Mouse (Mus musculus): Measurements from ENCODE around the gene D7Ertd443e. TPM values are rescaled to one million over a fixed set of nuclear protein-coding genes. Genes with fewer than 3 reads are reported as not detected.
A peak's percentile ranks its signal among the peaks of the same experiment; 100 is the strongest.

D7Ertd443e gene
- total and polyA plus RNA-seq, 3 experiments = 0.54 to 9.4 (median 5.6) TPM

DNA sequence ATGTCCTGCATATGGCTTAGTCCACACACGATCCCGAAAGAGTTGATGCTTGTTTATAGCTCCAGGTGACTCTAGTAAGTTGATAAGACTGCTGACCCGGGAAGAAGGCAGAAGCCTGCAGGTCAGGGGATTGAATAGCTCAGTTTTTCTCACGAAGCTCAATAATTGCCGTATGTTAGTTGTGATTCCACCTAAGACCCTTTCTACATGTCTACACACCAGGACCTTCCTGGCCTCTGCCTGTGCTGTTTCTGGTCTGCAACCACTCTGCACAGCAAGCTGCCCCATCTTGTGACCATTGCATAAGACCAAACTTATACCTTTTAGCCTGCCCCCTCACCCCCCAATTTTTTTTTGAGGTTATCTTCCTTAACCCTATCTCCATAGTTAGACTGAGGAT lies 96.3 kb downstream of the D7Ertd443e start:
- no peak for DNase-seq

DNA sequence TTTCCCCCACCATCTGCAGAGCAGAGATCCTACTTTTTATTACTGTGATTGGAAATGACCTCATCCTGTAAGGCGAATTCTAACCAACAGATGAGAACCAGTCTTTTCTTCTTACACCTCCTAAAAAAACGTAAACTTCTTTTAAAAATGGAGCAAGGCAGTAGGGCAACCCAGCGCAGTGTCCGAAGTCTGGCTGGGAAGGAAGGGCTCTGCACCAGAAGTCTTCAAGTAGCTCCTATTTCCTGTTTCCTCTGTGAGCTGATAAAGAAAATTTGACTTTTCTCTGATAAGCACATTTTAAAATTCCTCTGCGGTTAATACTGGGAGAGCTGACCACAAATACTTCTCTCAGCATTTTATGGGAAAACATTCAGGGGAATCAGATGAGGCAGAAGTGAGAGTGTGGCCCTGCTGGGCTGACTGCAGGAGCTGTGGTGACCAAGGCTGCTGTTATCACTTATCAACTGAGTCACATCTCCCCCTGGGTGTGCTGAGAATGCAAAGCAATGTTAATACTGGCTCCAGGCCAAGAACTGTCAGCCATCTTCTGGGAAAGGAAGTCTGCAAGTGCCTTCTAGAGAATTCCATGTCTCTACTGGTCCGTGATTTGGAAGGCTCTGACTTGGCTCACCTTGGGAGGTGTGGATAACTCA lies 97.8 kb downstream of the D7Ertd443e start:
- peak; percentile 46 for DNase-seq

DNA sequence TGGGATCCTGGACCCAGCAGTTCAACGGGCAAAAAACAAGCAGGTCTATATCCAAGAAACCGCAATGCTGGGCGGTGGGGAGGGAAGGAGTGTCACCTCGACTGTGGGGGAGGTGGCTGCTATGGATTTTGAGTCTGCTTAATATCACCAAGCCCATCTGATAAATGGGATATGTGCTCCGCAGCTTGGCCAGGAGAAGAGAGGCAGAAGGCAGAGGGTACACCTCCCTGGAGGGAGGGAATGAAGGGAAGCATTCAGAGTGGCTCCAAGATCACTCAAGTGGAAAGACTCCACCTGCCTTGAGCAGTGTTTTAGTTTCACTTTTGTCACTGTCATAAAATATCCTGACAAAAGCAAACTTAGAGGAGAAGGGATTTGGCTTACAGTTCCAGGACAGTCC lies 112.5 kb downstream of the D7Ertd443e start:
- DNase-seq = no peak

DNA sequence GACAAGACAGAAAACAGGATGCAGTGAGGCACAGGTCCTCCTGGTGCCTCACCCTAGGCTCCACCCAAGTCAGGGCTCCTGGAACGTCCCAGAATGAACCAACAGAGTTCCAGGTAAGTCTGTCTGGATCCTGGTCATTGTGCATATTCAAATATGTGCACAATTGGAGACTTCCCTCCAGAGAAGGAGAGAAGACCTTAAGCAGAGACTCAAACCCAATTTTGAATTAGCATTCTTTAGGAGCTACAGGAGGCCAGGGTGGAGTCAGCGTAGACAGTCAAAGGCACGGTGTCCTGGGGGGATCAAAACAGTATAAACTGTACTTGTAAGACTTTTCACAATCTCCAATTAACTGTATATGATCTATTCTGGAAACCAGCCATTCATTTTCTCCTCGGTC lies 113.0 kb downstream of the D7Ertd443e start:
- no peak for DNase-seq

DNA sequence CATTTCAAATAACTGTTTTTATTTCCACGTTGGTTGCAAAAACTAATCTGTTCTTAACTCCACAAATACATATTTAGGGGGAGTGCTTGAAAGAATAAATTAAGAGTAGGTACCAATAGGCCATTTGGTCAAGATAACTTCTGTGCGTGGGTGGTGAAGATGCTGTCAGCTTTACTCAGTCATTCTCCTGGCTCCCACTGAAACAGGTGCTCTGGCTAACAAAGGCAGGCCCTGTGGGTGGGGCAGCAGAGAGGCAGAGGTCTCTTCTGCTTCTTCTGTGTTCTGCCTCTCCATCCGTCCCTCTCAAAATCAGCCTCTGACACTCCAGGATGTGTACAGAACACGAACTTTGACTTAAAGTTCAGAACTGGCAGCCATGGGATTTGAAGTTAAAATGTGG lies 119.7 kb downstream of the D7Ertd443e start:
- DNase-seq = no peak

DNA sequence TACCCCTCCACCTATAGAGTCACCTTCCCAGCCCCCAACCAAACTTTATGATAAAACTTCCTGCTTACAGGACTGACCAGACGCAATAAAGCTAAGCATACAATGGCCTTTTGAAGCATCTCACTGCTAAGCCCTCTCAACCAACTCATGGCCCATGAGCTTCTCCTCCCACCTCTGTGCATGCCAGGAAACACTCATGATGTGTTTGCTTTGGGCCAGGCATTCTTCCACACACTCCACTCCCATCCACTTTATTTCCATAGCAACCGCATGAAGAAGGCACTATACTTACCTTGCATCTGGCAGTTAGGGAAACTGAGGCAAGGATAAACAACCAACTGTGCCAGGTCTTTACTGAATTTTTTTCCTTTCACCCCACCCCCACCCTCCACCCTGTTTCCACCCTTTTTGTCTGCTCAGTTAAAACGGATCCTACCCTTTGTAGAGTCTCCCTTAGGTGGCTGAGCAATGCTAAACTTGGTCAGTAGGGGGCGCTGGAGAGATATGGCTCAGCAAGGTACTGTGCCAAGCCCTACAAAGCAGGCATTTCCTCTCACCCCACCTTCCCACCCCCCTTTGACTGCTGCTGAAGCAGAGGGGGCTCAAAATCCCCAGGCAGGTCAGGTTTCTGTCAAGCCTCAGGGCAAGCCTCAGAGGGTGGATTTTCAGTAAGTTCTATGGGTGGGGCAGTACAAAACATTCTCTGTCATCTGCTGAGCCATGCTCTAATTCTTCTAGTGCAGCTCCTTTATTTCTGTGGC lies 122.1 kb downstream of the D7Ertd443e start:
- peak; percentile 69 for DNase-seq

DNA sequence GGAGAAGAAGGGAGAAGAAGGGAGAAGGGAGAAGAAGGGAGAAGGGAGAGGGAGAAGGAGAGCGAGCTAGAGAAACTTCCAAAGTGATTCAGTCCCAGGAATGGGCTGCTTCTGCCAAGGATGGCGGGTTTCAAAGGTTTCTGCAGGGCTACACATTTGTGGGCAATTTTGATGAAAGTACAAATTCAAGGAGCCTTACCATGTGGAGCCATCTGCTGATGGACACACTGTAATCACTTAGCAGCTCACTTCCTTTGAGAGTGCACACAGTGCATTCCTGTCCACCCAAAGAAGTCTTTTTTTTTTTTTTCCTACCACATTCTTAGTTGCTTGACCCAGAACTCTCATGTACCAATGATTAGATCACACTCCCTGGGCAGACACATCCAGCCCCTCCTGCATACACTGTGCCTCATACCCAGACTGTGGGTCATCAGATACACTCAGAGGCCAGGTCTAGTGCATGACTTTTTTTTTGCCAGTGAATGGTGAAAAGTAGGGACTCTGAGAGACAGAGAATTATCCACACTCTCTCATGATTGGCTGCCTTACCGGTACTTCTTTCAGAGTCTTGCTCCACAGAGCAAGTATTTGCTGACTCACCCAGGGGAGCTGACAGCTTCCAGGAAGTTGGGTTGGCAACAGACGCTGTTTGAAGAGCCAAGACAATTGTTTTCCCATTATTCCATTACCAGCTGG lies 124.3 kb downstream of the D7Ertd443e start:
- peak; percentile 56 for DNase-seq

DNA sequence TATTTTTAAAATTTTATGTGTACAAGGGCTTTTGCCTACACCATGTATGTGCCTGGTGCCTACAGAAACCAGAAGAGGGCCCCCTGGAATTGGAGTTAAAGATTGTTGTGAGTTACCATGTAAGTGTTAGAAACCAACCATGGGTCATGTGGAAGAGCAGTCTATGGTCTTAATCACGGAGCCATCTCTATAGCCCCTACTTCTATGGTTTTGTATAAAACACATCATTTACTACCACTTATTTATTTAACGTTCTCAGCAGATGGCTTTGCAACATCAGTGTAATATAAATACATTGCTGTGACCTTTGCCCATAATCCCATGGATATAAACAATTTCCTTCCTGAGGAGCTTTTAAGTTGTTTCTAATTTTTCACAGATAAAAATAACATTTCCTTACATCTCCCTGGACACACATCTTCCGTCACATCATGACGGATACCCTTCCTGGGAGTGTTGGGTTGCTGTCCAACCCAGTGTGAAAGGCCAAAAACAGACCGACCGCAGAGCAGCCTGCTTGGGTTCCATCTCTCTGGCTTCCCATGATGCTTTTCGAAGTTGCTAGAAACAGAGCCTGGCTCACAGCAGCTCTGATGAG lies 135.1 kb downstream of the D7Ertd443e start:
- DNase-seq = no peak

DNA sequence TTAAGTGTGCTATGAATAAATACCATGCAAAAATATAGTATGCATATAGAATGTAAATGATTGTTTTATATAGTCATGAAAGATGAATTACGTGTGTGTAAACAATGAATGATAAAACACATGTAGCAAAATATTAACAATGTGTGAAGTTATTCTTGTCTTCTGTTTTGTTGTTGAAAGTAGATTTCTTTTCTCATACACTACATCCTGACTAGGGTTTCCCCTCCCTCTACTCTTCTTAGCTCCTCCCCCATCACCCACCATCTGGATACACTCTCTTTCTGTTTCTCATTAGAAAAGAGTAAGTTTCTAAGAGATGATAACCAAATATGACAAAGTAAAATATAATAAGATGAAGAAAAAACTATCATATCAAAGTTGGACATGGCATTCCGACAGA lies 137.4 kb downstream of the D7Ertd443e start:
- no peak for DNase-seq

DNA sequence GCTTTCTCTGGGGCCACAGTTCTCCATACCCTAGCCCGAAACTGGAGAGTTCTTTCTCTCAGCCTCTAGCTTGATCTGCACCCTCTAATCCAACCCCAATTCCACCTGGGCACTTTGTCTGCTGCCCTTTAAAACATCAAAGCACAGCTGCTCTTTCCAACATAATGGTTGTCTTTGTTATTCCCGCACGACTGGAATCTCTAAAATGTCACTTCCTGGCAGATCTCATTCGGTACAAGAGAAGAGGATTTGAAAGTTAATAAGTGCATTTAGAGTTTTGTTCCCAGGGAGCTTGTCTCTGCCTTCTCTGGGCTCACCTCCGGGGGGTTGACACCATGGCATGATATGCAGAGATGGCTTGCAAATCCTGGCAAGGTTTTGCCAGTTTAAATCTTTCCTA lies 138.8 kb downstream of the D7Ertd443e start:
- no peak for DNase-seq

DNA sequence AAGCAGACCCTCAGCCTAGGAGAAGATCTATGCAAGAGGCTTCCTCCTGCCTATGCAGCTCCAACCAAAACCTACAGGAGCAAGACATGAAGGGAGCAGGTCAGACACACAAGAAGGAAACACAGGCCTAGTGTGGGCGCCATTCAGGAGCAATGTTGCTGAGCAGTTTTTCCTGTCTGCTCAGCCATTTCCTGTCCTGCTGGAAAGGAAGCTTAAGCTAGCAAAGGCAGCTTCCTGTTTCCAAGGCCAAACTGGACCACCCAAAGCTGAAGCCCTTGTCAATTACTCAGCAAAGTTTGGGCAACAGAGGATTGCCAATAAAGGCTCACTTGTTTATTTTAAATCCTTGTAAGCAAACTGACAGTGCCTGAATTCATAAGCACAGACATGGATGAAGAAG lies 142.7 kb downstream of the D7Ertd443e start:
- DNase-seq = no peak

DNA sequence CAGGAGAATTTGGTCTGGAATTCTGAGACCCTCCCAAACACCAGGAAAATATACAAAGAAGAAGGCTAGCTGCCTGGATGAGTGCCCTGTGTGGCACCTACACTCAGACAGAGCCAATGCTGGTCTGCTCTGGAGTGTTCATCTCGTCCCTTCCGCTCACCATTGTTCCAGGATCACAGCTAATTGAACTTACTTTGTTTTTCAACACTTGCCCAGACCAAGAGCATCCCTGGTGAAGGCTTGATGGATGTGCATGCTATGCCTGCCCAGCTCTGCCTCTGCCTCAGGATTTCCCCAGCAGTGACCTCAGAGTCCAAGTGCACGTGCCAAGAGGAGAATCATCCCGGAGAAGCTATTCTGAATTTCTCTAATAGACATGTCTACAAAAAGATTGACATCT lies 144.2 kb downstream of the D7Ertd443e start:
- no peak for DNase-seq

DNA sequence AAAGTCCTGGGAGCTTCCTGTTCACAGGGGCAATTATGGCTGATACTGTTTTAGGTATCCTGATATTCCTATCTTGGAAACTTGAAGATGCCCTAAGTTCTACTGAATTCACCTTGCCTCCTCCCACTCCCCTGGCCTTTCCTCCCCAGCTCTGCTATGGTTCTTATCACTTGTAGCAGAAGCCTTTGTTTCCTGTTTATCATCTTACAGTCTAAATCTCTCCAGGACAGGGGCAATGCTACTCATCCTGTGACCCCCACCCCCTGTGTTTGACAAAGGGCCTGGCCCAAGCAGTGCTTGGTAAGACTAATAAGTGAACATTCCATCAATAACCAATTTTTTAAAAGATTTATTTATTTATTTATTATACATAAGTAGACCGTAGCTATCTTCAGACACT lies 144.9 kb downstream of the D7Ertd443e start:
- no peak for DNase-seq

DNA sequence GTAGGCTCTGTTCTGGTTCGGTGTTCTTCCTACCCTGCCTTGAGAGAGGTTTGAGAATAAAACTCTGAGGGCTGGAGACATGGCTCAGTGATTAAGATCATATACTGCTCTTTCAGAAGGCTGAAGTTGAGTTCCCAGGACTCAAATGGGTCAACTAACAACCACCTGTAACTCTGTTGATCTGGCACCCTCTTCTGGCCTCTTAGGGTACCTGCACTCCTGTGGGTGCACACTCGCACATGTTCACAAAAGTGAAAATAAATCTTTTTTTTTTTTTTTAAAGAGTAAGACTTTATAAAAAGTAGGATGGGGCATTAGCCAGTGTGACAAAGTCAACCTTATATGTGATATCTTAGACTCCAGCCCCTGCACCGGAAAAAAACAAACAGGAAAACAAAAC lies 146.6 kb downstream of the D7Ertd443e start:
- DNase-seq = no peak

DNA sequence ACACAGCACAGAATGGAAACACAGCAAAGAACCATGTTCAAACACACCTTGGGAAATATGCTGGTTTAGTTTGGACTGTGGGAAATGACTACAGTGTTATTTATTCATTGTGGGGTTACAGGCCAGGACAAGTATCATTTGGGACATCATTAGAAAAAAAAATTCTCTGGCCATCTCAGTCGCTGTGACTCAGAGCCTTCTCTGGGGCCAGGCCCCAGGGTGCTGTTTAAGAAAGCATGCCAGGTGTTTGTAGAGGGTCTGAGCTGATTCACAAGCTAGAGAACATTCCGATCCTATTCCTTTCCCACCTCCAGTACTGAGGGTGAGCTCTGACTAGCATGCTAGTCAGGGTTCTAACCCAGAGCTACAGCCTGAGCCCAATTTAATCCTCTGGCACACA lies 148.1 kb downstream of the D7Ertd443e start:
- no peak for DNase-seq

DNA sequence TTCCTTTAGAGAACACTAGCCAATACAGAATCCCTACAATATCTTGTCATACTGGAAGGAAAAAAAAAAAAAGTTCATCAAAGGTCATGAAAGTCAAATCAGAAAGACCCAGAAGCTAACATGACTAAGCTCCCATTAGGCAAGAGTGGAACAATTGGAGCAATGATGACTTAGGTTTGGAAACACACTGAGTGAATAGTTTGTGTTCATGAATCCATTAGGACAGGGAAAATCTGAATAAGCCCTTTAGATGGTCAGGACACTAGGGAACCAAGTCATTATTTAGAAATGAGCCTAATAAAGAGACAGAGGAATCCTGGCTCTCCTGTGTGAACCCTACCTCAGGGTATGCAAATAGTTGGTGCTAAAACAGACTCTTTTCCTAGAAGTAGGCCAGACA lies 148.7 kb downstream of the D7Ertd443e start:
- DNase-seq = no peak

DNA sequence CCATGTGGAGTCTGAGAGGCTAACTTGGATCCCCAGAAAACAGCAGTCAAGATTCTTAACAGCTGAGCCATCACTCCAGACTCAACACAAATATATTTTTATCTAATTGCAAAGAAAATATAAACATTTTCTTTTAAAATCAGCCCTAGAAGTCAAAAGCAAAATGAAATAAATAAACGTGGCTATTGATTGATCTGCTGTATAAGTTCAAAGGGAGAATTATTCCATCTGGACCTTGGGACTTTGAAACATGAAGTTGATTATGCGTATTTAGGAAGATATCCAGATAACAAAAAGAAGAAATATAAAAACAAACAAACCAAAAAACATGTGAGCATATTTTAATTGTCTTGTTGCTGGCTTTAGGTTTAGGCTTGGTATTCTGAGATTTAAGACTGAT lies 149.9 kb downstream of the D7Ertd443e start:
- no peak for DNase-seq

DNA sequence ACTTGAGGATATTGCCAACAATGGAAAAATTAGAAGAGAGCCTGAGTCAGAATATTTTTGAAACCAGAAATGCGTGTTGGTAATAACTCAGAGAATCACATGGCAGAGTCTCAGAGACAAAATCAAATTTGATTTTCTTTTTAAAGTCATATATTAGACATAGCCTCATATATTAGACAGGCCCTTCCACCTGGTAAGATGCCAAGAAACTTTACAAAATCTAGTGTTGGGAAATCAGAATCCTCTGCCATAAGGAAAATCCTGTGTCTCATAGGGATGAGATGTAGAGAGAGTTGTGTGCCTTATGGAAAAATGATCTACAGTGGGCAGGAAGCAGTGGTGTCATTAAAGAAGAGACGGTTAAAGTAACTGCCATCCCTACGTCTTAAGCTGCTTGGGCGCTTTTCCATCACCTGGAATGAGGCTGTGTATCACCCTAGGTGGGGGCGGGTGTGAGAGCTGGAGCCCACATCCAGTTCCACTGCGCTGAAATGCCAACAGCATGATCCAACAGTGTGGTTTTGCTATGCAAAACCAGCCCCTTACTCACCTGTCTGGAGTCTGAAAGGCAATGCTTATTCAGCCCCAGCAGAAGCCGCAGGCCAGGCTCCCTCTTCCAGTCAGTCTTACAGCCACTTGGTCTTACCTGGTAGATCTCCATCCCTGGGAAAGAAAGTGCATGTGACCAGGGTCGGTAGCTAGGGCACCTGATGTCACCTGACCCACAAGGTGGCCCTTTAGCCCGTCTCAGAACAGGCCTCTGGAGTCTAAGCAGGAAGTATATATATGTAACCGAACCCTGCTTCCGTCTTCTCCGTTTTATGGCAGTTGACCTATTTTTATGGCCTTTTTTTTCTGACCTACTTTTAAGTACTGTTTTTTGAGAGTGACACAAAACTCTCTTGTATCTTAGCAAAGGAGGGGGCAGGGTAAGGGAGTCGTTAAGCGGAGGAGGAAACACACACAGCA lies 153.8 kb downstream of the D7Ertd443e start, which contains the start of gene Adam12:
Gene Adam12, minus strand, starts transcription at position 769 of the 969 bp plus-strand sequence.
- no peak for DNase-seq

DNA sequence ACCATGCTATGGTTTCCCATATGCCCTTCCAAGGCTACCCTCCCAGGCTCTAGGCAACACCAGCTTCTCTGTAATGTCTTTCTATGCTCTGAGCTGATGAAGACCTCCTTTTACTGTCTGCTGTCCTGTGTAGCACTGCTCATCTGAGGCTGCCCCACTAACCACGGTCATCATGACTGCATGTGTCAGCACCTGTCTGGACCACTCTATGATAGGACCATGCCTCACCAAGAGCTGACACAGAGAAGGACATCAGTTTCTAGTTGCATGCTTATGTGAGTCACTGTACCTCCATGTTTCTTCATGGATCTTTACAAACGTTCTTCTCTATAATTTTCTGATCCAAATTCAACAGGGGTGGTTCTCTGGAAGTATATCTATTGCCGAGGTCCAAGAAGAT lies 154.8 kb downstream of the D7Ertd443e start:
- no peak for DNase-seq

DNA sequence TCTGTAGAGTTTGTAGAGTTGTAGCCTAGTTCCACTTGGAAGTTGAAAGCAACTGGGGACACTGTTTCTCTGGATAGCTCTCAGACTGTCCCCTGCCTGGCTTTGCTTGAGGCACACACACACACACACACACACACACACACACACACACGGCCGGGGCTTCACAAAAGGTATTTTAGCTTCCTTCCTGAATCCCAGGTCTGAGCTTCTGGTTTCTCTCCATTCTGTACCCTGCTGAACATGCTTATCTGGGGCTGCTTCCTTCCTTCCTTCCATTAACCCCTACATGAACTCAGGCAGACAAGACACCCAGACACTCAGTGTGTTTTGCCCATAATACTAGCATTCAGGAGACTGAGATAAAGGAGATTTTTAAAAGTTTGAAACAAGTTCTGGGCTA lies 155.6 kb downstream of the D7Ertd443e start:
- no peak for DNase-seq

DNA sequence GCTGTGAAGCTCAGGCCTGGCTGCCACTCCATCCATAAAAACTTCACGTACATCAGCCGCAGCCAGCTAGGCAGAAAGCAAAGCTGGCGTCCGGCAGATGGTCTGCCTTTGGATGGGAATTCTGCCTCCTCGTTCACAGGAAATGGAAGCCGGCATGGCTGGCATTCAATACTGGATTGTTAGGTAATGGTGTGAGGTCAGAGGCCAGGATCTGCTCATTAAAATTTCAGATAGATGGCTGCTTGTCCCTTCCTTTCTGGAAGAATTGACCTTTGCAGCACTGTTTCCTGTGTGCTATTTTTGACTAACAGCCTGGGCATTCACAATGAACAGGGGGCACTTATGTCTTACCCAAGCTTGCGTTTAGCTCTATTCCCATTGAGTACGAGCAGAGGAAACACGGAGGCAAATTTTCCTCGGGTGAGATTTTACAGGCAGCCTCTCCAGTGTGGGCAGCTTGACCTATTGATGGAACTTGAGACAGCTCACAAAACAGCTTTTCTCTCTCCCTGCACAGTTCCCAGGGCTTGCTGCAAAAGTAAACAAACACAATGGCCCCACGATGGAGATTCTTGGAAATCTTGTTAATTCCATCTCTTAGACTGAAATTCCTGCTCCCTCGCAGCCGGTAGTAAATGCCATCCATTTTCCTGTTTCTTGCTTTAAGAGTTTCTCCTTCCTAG lies 157.5 kb downstream of the D7Ertd443e start:
- DNase-seq = peak; percentile 26
